Mouse (Mus musculus): ENCODE measurements around the gene Unc93b1. TPM values are rescaled to one million over a fixed set of nuclear protein-coding genes. Genes with fewer than 3 reads are reported as not detected.
"Not testable (repeated sequence)": the region's sequence is repeated elsewhere in the genome, so short reads cannot be mapped to it uniquely, and the experiment has no call there.

The Unc93b1 gene
- polyA plus RNA-seq, 1 experiment, result not detected

DNA sequence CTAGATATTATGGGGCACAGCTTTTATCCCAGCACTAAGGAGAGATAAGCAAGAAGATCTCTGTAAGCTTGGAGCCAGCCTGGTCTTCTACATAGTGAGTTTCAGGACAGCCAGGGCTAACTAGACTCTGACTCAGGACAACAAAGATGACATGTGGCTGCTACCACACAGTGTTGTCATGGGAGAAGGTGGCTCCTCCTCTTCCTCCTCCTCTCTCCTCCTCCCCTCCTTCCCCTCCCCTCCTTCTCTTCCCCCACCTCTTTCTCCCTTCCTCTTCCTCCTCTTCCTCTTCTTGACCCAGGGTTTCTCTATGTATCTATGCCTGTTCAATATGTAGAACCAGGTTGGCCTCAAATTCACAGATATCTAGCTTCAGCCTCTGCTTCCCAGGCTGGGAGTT, 16.5 kb downstream of the Unc93b1 start:
- no peaks in the 10 kb centered on the region for H3K4me1 ChIP-seq (ENCODE audit: control insufficient read depth, insufficient read depth, low read length)
- no peak overlapping the region for H3K27ac ChIP-seq (ENCODE audit: insufficient read depth, low read depth, low read length)
- TF ChIP-seq POLR2A (IDR thresholded peaks at IDR 0.05; ENCODE audit: insufficient read depth, low read depth, low read length) (no peak), CTCF (IDR thresholded peaks at IDR 0.05; ENCODE audit: insufficient read depth, low read depth, low read length) (no peak)
- H3K4me3 ChIP-seq (ENCODE audit: insufficient read depth, low read depth, low read length), result no peak overlapping the region

DNA sequence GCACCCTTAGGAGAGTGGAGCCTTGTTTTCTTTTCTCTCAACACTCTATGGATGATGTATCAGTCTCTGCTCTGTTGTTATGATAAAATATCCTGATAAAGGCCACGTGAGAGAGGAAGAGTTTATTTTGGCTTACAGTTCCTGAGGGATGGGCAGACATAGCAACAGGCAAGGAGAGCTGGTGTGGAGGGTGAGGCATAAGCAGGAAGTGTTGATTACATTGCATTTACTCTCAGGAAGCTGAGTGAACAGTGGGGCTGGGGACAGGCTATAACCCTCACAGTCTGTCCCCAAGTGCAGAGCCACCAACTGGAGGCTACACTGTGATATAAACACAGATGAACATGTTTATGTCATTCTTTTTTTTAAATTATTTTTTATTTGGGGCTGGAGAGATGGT, 17.1 kb downstream of the Unc93b1 start:
- Histone ChIP-seq H3K27ac (ENCODE audit: insufficient read depth, low read depth, low read length) (no peak overlapping the region), H3K4me3 (ENCODE audit: insufficient read depth, low read depth, low read length) (no peak overlapping the region), H3K4me1 (ENCODE audit: control insufficient read depth, insufficient read depth, low read length) (no peaks in the 10 kb centered on the region)
- WGBS, result 66% methylated on average over 1 of the region's 1 CpGs
- TF ChIP-seq CTCF (IDR thresholded peaks at IDR 0.05; ENCODE audit: insufficient read depth, low read depth, low read length) (no peak), POLR2A (IDR thresholded peaks at IDR 0.05; ENCODE audit: insufficient read depth, low read depth, low read length) (no peak)

DNA sequence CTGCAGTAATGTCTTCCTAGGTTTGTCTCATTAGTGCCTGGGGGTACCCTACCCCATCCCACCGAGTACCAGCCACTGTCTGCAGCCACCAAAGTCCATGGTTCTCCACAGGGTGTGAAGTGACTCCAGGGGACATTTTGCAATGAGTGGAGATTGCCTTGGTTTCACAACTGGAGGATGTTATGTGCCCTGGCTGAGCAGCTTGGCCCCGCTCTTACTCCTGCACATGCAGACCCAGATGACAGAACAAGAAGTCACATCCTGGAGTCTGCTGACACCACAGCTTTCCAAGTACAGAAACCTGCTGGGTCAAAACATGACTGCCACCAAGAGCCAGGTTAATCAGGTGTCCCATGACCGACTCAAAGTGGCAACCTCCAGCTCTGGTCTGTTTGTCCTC, 20.0 kb downstream of the Unc93b1 start:
- Histone ChIP-seq H3K4me3 (ENCODE audit: insufficient read depth, low read depth, low read length) (no peak overlapping the region), H3K27ac (ENCODE audit: insufficient read depth, low read depth, low read length) (no peak overlapping the region), H3K4me1 (ENCODE audit: control insufficient read depth, insufficient read depth, low read length) (no peaks in the 10 kb centered on the region)
- WGBS, result 83% methylated on average over 3 of the region's 3 CpGs
- no peak for TF ChIP-seq POLR2A (IDR thresholded peaks at IDR 0.05; ENCODE audit: insufficient read depth, low read depth, low read length)
- TF ChIP-seq CTCF (IDR thresholded peaks at IDR 0.05; ENCODE audit: insufficient read depth, low read depth, low read length), result no peak

DNA sequence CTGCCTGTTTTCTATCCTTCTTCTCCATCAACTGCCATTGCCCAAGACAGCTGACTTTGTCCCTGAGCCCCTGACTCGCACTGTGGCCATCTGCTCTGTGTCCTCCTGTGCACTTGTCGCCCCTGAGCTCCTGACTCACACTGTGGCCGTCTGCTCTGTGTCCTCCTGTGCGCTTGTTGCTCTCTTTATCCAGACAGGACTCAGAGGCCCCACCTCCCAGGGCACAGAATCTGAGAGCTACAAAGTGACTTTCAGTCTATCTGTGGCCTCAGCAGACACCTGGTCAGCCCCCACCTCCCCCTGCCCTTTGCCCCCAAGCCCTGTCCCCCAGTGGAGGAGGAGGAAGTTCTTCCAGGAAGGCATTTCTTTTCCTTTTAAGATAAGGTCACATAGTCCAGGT, 20.8 kb downstream of the Unc93b1 start:
- WGBS, result 69% methylated on average over 4 of the region's 4 CpGs
- TF ChIP-seq CTCF (IDR thresholded peaks at IDR 0.05; ENCODE audit: insufficient read depth, low read depth, low read length) (no peak), POLR2A (IDR thresholded peaks at IDR 0.05; ENCODE audit: insufficient read depth, low read depth, low read length) (no peak)
- Histone ChIP-seq H3K4me1 (ENCODE audit: control insufficient read depth, insufficient read depth, low read length) (no peaks in the 10 kb centered on the region), H3K27ac (ENCODE audit: insufficient read depth, low read depth, low read length) (no peak overlapping the region), H3K4me3 (ENCODE audit: insufficient read depth, low read depth, low read length) (no peak overlapping the region)

DNA sequence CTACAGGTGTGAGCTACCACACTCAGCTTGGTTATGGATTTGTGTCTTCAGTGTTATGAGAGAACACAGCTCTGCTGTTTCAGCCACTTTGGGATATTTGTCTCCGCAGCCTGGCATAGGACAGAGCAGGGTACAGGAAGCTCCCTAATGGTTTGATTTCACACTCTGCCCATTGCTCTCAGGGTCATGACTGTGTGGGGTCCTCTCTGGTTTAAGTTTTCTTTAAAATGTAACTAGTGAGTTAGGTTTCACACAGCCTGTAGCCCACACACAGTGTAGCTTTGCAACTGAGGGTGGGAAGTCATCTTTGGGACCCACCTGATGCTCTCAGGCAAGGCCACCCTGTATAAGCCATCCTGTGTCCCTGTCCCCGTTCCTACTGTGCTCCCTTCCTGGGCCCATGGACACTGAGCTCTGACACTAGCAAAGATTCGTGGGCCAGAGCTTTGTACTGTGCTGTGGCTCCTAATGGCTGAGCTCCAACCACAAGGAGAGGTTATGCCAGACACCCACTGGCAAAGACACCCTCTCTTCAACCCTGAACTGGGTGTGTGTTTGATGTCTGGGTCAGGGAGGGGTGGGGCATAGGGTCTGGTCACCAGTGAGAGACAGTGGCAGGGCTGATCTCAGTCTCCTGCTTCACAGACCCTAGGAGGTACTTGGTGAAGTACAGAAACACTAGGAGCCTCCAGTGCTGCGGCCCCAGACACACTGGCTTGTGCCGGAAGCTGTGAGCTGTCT, 22.5 kb downstream of the Unc93b1 start:
- H3K4me3 ChIP-seq (ENCODE audit: insufficient read depth, low read depth, low read length); H3K27ac ChIP-seq (ENCODE audit: insufficient read depth, low read depth, low read length); H3K4me1 ChIP-seq (ENCODE audit: control insufficient read depth, insufficient read depth, low read length): not testable (repeated sequence)
- 87% methylated on average over 5 of the region's 5 CpGs for WGBS

DNA sequence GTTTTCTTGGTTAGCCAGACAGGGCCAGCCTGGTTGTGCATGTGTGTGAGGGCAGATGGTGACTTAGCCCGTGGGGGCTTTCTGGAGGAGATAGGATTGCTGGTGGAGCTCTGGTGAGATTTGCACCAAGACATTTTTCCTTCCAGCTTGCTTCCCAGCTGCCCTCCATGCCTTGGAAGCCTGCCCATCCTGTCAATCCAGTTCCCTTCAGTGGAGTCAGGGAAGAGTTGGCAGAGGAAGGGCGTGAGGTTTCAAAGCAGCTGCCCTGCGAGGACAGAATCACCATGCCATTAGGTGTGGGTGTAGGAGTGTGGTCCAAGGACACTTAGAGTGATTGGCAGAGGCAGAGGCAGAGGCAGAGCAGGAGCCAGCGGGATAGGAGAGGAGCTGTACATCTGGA, 23.5 kb downstream of the Unc93b1 start, which contains the start of gene Aldh3b3:
TSS of gene Aldh3b3 (plus strand) at position 176 of the 400 bp plus-strand sequence.
- WGBS, result 46% methylated on average over 4 of the region's 4 CpGs
- TF ChIP-seq POLR2A (IDR thresholded peaks at IDR 0.05; ENCODE audit: insufficient read depth, low read depth, low read length) (no peak), CTCF (IDR thresholded peaks at IDR 0.05; ENCODE audit: insufficient read depth, low read depth, low read length) (no peak)
- Histone ChIP-seq H3K27ac (ENCODE audit: insufficient read depth, low read depth, low read length) (no peak within 1 kb of the TSS), H3K4me3 (ENCODE audit: insufficient read depth, low read depth, low read length) (no peak within 1 kb of the TSS), H3K4me1 (ENCODE audit: control insufficient read depth, insufficient read depth, low read length) (peaks cover 3% of the 10 kb centered on the region; the same call in 1 of the 2 replicates)

DNA sequence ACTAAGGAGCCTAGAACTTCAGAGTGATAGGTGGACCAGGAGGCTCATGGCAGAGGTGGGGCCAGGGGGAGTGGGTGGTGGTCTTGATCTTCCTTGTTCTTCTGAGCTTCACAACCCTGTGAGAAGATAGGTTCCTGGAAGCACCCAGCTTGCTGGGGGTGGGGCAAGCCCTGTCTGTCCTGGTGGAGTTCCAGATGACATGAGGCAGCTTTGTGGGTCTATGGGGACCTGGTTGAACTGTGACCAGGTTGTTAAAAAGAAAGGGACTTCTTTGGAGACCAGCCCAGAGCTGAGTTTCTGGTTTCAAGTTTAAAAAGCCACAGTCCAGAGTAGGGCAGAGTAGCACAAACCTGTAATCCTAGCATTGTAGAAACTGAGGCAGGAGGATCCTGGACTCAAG, 24.0 kb downstream of the Unc93b1 start:
- TF ChIP-seq POLR2A (IDR thresholded peaks at IDR 0.05; ENCODE audit: insufficient read depth, low read depth, low read length), result no peak
- no peak for TF ChIP-seq CTCF (IDR thresholded peaks at IDR 0.05; ENCODE audit: insufficient read depth, low read depth, low read length)
- Histone ChIP-seq H3K4me1 (ENCODE audit: control insufficient read depth, insufficient read depth, low read length) (peaks cover 3% of the 10 kb centered on the region; the same call in 1 of the 2 replicates), H3K27ac (ENCODE audit: insufficient read depth, low read depth, low read length) (no peak overlapping the region), H3K4me3 (ENCODE audit: insufficient read depth, low read depth, low read length) (no peak overlapping the region)

DNA sequence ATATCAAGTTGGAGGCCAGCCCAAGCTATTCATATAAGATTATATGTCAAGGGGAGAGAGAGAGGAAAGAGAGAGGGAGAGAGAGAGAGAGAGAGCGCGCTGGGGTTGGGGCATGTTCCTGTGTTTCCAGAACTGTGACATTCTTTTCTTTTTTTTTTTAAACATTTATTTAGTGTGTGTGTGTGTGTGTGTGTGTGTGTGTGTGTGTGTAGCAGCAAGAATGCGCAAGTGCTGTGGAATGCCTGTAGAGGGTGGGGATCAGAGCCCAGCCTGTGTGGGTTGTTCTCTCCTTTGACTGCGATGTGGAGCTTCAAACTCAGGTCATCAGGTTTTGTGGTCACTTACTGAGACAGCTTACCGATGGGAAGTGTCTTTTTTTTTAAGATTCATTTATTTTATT, 25.2 kb downstream of the Unc93b1 start:
- Histone ChIP-seq H3K27ac (ENCODE audit: insufficient read depth, low read depth, low read length) (no peak overlapping the region), H3K4me1 (ENCODE audit: control insufficient read depth, insufficient read depth, low read length) (peaks cover 3% of the 10 kb centered on the region; the same call in 1 of the 2 replicates), H3K4me3 (ENCODE audit: insufficient read depth, low read depth, low read length) (no peak overlapping the region)
- no peak for TF ChIP-seq POLR2A (IDR thresholded peaks at IDR 0.05; ENCODE audit: insufficient read depth, low read depth, low read length)
- no peak for TF ChIP-seq CTCF (IDR thresholded peaks at IDR 0.05; ENCODE audit: insufficient read depth, low read depth, low read length)
- 87% methylated on average over 5 of the region's 5 CpGs for WGBS

DNA sequence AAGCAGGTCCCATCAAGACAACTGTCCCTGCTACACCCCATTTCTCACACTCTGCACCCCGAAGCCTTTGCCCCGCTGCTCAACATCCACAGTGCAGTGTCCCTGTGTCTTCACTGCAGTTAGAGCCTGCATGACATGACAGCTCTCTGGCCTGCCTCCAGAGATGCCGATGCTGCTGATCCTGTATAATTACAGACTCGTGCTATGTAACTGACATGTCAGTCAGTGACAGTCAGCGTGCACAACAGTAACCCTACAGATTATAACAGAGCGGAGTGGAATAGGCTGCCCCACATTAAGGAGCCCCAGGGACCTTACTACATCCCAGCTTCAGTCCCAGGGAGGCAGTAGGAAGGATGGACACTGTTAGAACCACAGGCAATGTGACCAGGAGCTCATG, 26.8 kb downstream of the Unc93b1 start:
- not testable (repeated sequence) for H3K27ac ChIP-seq (ENCODE audit: insufficient read depth, low read depth, low read length); H3K4me1 ChIP-seq (ENCODE audit: control insufficient read depth, insufficient read depth, low read length); H3K4me3 ChIP-seq (ENCODE audit: insufficient read depth, low read depth, low read length)
- WGBS, result 48% methylated on average over 6 of the region's 6 CpGs

DNA sequence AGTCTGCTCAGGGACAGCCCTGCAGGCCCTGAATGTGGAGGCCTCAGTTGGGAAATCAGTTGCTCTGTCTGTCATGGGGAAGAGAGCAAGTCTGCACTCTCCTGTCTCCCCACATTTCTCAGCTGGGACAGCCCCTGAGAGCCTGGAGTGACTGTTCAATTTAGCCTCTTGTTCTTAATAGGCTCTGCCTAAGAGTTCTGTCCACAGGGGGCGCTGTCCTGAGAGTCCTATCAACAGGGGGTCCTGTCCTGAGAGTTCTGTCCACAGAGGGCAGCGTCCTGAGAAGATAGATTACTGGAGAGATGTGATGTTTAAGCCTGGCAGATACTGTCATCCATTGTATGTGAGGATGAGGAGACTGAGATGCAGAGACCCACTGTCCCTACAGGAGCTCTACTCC, 27.5 kb downstream of the Unc93b1 start:
- WGBS, result 36% methylated on average over 2 of the region's 2 CpGs
- Histone ChIP-seq H3K4me1 (ENCODE audit: control insufficient read depth, insufficient read depth, low read length) (peaks cover 3% of the 10 kb centered on the region; the same call in 1 of the 2 replicates), H3K27ac (ENCODE audit: insufficient read depth, low read depth, low read length) (no peak overlapping the region), H3K4me3 (ENCODE audit: insufficient read depth, low read depth, low read length) (no peak overlapping the region)
- TF ChIP-seq CTCF (IDR thresholded peaks at IDR 0.05; ENCODE audit: insufficient read depth, low read depth, low read length) (no peak), POLR2A (IDR thresholded peaks at IDR 0.05; ENCODE audit: insufficient read depth, low read depth, low read length) (no peak)

Data from olfactory bulb, adult 2 months (tissue).